Mouse (Mus musculus): ENCODE data around the gene Tedc2. TPM values are rescaled to one million over a fixed set of nuclear protein-coding genes. Genes with fewer than 3 reads are reported as not detected.

Tedc2 gene
- total and polyA plus RNA-seq, 3 experiments: 11.8 to 14.5 (median 14.1) TPM

- Histone ChIP-seq H3K36me3 (replicated peaks in 1 of 2; ENCODE audit: control insufficient read depth in 1 of 2, insufficient read depth in 1 of 2, low read length in 1 of 2) (peaks cover 55 to 72% of the 10 kb centered on the region in 2 experiments), H3K9ac (ENCODE audit: insufficient read depth, low read depth) (no peak overlapping the region), H3K27me3 (replicated peaks) (no peaks in the 10 kb centered on the region), H3K79me2 (replicated peaks; ENCODE audit: control insufficient read depth, extremely low read depth, insufficient read depth, poor library complexity, severe bottlenecking) (no peaks in the 10 kb centered on the region), H3K9me3 (replicated peaks; ENCODE audit: low read length) (no peaks in the 10 kb centered on the region), H3K4me2 (ENCODE audit: insufficient read depth, low read depth, poor library complexity, severe bottlenecking) (no peak overlapping the region), H3K4me1 (ENCODE audit: control insufficient read depth in 1 of 2, insufficient read depth in 2 of 2) (peaks cover 7 to 28% of the 10 kb centered on the region in 2 experiments), H3K27ac (ENCODE audit: insufficient read depth, low read depth) (no peak overlapping the region), H3K4me3 (replicated peaks in 1 of 3; ENCODE audit: low read depth in 2 of 3, low read length in 2 of 3, poor library complexity in 1 of 3) (no peak overlapping the region)
- TF ChIP-seq SMC3 (IDR thresholded peaks at IDR 0.05; ENCODE audit: low read depth, low read length): no peak
- no peak for TF ChIP-seq HCFC1 (IDR thresholded peaks at IDR 0.05; ENCODE audit: low read depth, low read length)
- TF ChIP-seq MXI1 (IDR thresholded peaks at IDR 0.05; ENCODE audit: low read depth, low read length): no peak
- TF ChIP-seq POLR2AphosphoS2 (IDR thresholded peaks at IDR 0.05; ENCODE audit: low read depth, low read length): no peak
- no peak for DNase-seq (ENCODE audit: extremely low read depth)
- in situ Hi-C loops (cut with MboI; ENCODE audit: low pct_ligation_motif_present, low pct_unique_long_range_greater_than_20kb, low sequenced_read_pairs) (no loop called here), dilution Hi-C loops (cut with MboI; ENCODE audit: extremely low pct_ligation_motif_present, extremely low pct_unique_long_range_greater_than_20kb, low sequenced_read_pairs) (no loop called here)
Observed at GRCm38 (mm10) chr17:24223513-24223912, 2.9 kb upstream of the Tedc2 start.

GRCm38 (mm10) chr17:24222653-24223052, 2.0 kb upstream of the Tedc2 start:
- H3K4me2 ChIP-seq (ENCODE audit: insufficient read depth, low read depth, poor library complexity, severe bottlenecking): no peak overlapping the region
- peaks cover 7 to 28% of the 10 kb centered on the region in 2 experiments for H3K4me1 ChIP-seq (ENCODE audit: control insufficient read depth in 1 of 2, insufficient read depth in 2 of 2)
- H3K4me3 ChIP-seq (replicated peaks in 1 of 3; ENCODE audit: low read depth in 2 of 3, low read length in 2 of 3, poor library complexity in 1 of 3): no peak overlapping the region
- H3K9ac ChIP-seq (ENCODE audit: insufficient read depth, low read depth): no peak overlapping the region
- in situ Hi-C loops (cut with MboI; ENCODE audit: low pct_ligation_motif_present, low pct_unique_long_range_greater_than_20kb, low sequenced_read_pairs): no loop called here
- no peaks in the 10 kb centered on the region for H3K27me3 ChIP-seq (replicated peaks)
- H3K9me3 ChIP-seq (replicated peaks; ENCODE audit: low read length): no peaks in the 10 kb centered on the region
- DNase-seq (ENCODE audit: extremely low read depth): no peak
- H3K27ac ChIP-seq (ENCODE audit: insufficient read depth, low read depth): no peak overlapping the region
- H3K36me3 ChIP-seq (replicated peaks in 1 of 2; ENCODE audit: control insufficient read depth in 1 of 2, insufficient read depth in 1 of 2, low read length in 1 of 2): peaks cover 53 to 72% of the 10 kb centered on the region in 2 experiments
- dilution Hi-C loops (cut with MboI; ENCODE audit: extremely low pct_ligation_motif_present, extremely low pct_unique_long_range_greater_than_20kb, low sequenced_read_pairs): no loop called here
- no peak for TF ChIP-seq PAX5 (IDR thresholded peaks at IDR 0.05; ENCODE audit: low read length)
- no peak for TF ChIP-seq TBP (conservative IDR thresholded peaks at IDR 0.05; ENCODE audit: low read depth, low read length)
- TF ChIP-seq NELFE (IDR thresholded peaks at IDR 0.05; ENCODE audit: low read depth, low read length): no peak
- no peak for TF ChIP-seq TCF12 (IDR thresholded peaks at IDR 0.05; ENCODE audit: low read depth, low read length)
- TF ChIP-seq SIN3A (IDR thresholded peaks at IDR 0.05; ENCODE audit: low read length): no peak
- no peak for TF ChIP-seq GABPA (IDR thresholded peaks at IDR 0.05; ENCODE audit: insufficient replicate concordance, low read depth, low read length)
- TF ChIP-seq CHD1 (IDR thresholded peaks at IDR 0.05; ENCODE audit: low read depth, low read length): no peak
- no peak for TF ChIP-seq RAD21 (IDR thresholded peaks at IDR 0.05; ENCODE audit: low read depth, low read length)
- no peak for TF ChIP-seq POLR2A (IDR thresholded peaks at IDR 0.05; ENCODE audit: low read depth, low read length)
- no peak for TF ChIP-seq SMC3 (IDR thresholded peaks at IDR 0.05; ENCODE audit: low read depth, low read length)
- no peak for TF ChIP-seq MAX (IDR thresholded peaks at IDR 0.05; ENCODE audit: low read length)
- no peak for TF ChIP-seq ZMIZ1 (IDR thresholded peaks at IDR 0.05; ENCODE audit: low read depth, low read length)
- TF ChIP-seq MXI1 (IDR thresholded peaks at IDR 0.05; ENCODE audit: low read depth, low read length): no peak
- no peak for TF ChIP-seq IRF4 (IDR thresholded peaks at IDR 0.05; ENCODE audit: low read depth, low read length)
- no peak for TF ChIP-seq ZNF384 (IDR thresholded peaks at IDR 0.05; ENCODE audit: low read depth, low read length)
- TF ChIP-seq JUND (conservative IDR thresholded peaks at IDR 0.05; ENCODE audit: low read depth, low read length): no peak
- TF ChIP-seq ETS1 (conservative IDR thresholded peaks at IDR 0.05; ENCODE audit: low read depth, low read length): no peak
- no peak for TF ChIP-seq ZKSCAN1 (IDR thresholded peaks at IDR 0.05; ENCODE audit: borderline replicate concordance, low read depth, low read length)
- no peak for TF ChIP-seq BHLHE40 (IDR thresholded peaks at IDR 0.05; ENCODE audit: low read depth, low read length)
- no peak for TF ChIP-seq UBTF (IDR thresholded peaks at IDR 0.05; ENCODE audit: low read depth, low read length)
- no peaks in the 10 kb centered on the region; the same call in 1 of the 2 replicates for H3K79me2 ChIP-seq (replicated peaks; ENCODE audit: control insufficient read depth, extremely low read depth, insufficient read depth, poor library complexity, severe bottlenecking)

Data from CH12.LX (cell line).